Mouse (Mus musculus): ENCODE measurements around the gene Tars2. TPM values are rescaled to one million over a fixed set of nuclear protein-coding genes. Genes with fewer than 3 reads are reported as not detected.
"Not testable (repeated sequence)": the region's sequence is repeated elsewhere in the genome, so short reads cannot be mapped to it uniquely, and the experiment has no call there.

Gene Tars2
- polyA plus RNA-seq, 1 experiment from 2014 or later: 48.3 TPM

DNA sequence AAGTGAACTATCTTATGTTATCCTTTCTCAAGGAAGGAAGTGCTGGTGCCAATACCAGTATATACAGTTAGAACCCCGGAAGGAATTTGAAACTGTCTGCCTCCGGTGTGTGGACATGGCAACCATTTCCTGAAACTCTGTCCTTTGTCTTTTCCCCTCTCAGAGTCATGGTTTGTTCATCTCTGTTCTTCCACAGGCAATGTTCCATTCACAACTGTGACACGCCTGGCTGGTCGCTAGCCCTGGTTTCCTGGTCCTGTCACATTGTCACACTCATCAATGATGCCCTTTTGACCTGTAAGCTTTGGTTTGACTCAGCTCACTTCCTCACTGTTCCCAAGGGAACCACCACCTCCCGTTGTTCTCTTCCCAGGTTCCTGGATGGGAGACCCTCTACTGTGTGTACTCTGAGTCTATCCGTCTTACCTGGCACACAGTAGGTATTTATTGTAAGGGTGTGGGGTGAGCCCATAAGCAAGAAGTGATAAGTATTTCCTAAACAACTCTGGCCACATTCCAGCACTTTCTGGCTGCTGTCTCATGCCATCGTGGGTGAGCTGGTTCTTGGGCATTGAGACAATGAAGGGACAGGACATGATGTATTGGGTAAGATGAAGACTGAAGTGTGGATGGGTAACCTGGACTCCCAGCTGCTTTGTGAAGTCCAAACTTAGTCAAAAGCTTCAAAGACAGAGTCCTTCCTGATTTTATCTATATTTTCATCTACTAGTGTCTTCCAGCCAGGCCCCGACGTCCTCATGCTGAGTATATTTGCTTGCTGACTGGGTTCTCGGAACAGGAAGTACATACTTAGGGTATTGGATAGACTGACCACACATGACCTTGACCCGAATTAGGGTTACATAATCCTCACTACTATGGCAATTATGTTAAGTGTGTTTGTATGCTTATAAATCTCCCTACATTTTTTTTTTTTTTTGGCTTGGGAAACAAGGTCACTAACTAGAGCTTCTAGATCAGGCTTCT is 65.9 kb downstream of the Tars2 start:
- WGBS: 81% methylated on average over 11 of the region's 11 CpGs
- Histone ChIP-seq H3K9ac (replicated peaks) (no peak overlapping the region), H3K4me3 (no peak overlapping the region), H3K4me1 (no peaks in the 10 kb centered on the region), H3K27me3 (no peaks in the 10 kb centered on the region), H3K9me3 (no peaks in the 10 kb centered on the region), H3K36me3 (0 out of 2 replicates have a peak, but pooled peaks cover 5% of the 10 kb centered on the region), H3K27ac (replicated peaks) (no peak overlapping the region), H3K4me2 (replicated peaks) (no peak overlapping the region)
- no peak for ATAC-seq (replicated peaks)

DNA sequence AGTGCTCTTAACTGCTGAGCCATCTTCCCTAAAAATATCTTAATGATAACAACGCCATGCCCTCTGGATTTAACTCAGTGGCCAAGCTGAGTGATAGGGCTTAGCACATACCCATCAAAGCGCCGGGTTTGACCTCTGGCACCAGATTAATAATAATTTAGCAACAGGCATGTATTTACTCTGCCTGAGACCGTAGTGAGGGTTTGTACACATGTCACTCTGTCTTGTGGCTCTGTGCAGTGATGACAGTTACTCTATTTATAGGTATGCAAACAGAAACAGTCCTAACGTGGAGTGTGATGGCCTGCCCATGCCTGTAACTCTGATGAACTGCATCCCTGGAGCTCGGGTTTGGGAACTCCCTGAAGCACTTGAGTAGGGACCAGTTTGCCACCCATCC is 67.3 kb downstream of the Tars2 start:
- H3K4me3 ChIP-seq: no peak overlapping the region
- H3K9ac ChIP-seq (replicated peaks): no peak overlapping the region
- H3K36me3 ChIP-seq: 0 out of 2 replicates have a peak, but pooled peaks cover 5% of the 10 kb centered on the region
- H3K4me2 ChIP-seq (replicated peaks): no peak overlapping the region
- H3K4me1 ChIP-seq: peaks cover 6% of the 10 kb centered on the region
- H3K27me3 ChIP-seq: no peaks in the 10 kb centered on the region
- no peak for ATAC-seq (replicated peaks)
- WGBS: 82% methylated on average over 6 of the region's 6 CpGs
- H3K9me3 ChIP-seq: no peaks in the 10 kb centered on the region
- no peak overlapping the region for H3K27ac ChIP-seq (replicated peaks)

DNA sequence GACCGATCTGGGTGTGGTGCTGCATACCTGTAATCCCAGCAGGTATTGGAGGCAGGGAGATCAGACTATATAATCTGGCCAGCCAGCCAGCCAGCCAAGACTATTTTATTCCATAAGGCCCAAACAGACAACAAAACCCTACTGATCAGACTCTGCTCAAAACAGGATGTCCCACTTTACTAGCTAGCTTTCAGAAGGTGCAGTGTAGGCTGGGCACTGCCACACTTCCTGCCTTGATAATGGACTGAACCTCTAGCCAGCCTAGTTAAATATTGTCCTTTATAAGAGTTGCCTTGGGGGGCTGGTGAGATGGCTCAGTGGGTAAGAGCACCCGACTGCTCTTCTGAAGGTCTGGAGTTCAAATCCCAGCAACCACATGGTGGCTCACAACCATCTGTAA is 69.5 kb downstream of the Tars2 start:
- ATAC-seq (replicated peaks); H3K9me3 ChIP-seq; H3K9ac ChIP-seq (replicated peaks); H3K27me3 ChIP-seq; H3K36me3 ChIP-seq; H3K4me3 ChIP-seq; H3K27ac ChIP-seq (replicated peaks); H3K4me2 ChIP-seq (replicated peaks): not testable (repeated sequence)
- H3K4me1 ChIP-seq: peaks cover 20% of the 10 kb centered on the region
- 89% methylated on average over 2 of the region's 2 CpGs for WGBS

Small RNAs within 50 kb of the gene (microRNA-seq; reads per million reads assigned to microRNA genes)
- not detected for gene Mir7014

Other genes starting within 250 kb of the Tars2 start
- 11.9 and 13.9 TPM in 2 replicates for gene Ctss, start 233.4 kb downstream of the Tars2 start, polyA plus RNA-seq (2015; fragmentation: Nextera tagmentation; extraction: Ambion mirVana)
- gene Hormad1, start 200.5 kb downstream of the Tars2 start, polyA plus RNA-seq (2015; fragmentation: Nextera tagmentation; extraction: Ambion mirVana): not detected in 2 replicates
- 32.9 and 33.4 TPM in 2 replicates for gene Golph3l, start 171.3 kb downstream of the Tars2 start, polyA plus RNA-seq (2015; fragmentation: Nextera tagmentation; extraction: Ambion mirVana)
- 112 and 121 TPM in 2 replicates for gene Ensa, start 135.2 kb downstream of the Tars2 start, polyA plus RNA-seq (2015; fragmentation: Nextera tagmentation; extraction: Ambion mirVana)
- 48.1 and 52.4 TPM in 2 replicates for gene Mcl1, start 101.4 kb downstream of the Tars2 start, polyA plus RNA-seq (2015; fragmentation: Nextera tagmentation; extraction: Ambion mirVana)
- gene Adamtsl4, start 72.3 kb downstream of the Tars2 start, polyA plus RNA-seq (2015; fragmentation: Nextera tagmentation; extraction: Ambion mirVana): 0.45 and 0.56 TPM in 2 replicates
- gene Ecm1, start 20.6 kb downstream of the Tars2 start, polyA plus RNA-seq (2015; fragmentation: Nextera tagmentation; extraction: Ambion mirVana): 8.7 and 9.3 TPM in 2 replicates
- 21.9 and 22.1 TPM in 2 replicates for gene Rprd2, start 58.7 kb upstream of the Tars2 start, polyA plus RNA-seq (2015; fragmentation: Nextera tagmentation; extraction: Ambion mirVana)
- gene Prpf3, start 95.7 kb upstream of the Tars2 start, polyA plus RNA-seq (2015; fragmentation: Nextera tagmentation; extraction: Ambion mirVana): 42.9 and 43.0 TPM in 2 replicates
- gene Mrps21, start 111.3 kb upstream of the Tars2 start, polyA plus RNA-seq (2015; fragmentation: Nextera tagmentation; extraction: Ambion mirVana): 294 and 306 TPM in 2 replicates
- gene Ciart, start 122.0 kb upstream of the Tars2 start, polyA plus RNA-seq (2015; fragmentation: Nextera tagmentation; extraction: Ambion mirVana): 4.3 TPM in 2 replicates
- gene BC028528, start 131.8 kb upstream of the Tars2 start, polyA plus RNA-seq (2015; fragmentation: Nextera tagmentation; extraction: Ambion mirVana): 12.7 and 14.7 TPM in 2 replicates
- 31.3 and 39.8 TPM in 2 replicates for gene Aph1a, start 133.8 kb upstream of the Tars2 start, polyA plus RNA-seq (2015; fragmentation: Nextera tagmentation; extraction: Ambion mirVana)
- 10.5 and 14.0 TPM in 2 replicates for gene Car14, start 144.5 kb upstream of the Tars2 start, polyA plus RNA-seq (2015; fragmentation: Nextera tagmentation; extraction: Ambion mirVana)
- gene Anp32e, start 169.0 kb upstream of the Tars2 start, polyA plus RNA-seq (2015; fragmentation: Nextera tagmentation; extraction: Ambion mirVana): 196 and 207 TPM in 2 replicates
- gene Plekho1, start 235.8 kb upstream of the Tars2 start, polyA plus RNA-seq (2015; fragmentation: Nextera tagmentation; extraction: Ambion mirVana): 87.6 and 90.5 TPM in 2 replicates

All from forebrain, embryonic 15.5 days (tissue).